Mouse (Mus musculus) G1E-ER4 (cell line): ENCODE data around the gene Prtn3. TPM values are rescaled to one million over a fixed set of nuclear protein-coding genes. Genes with fewer than 3 reads are reported as not detected.

Experiments
- GATA1 ChIP-seq: IDR thresholded peaks from one replicate; pipeline ENCODE4 v1.8.0; 2012; ENCODE audit warnings: low read length, inconsistent platforms
- polyA plus RNA-seq: library from polyadenylated mRNA; stranded (reverse); fragments of >175 nt; gene quantifications from 2 replicates; pipeline ENCODE4 v1.2.3, GENCODE M21; 2012

Gene Prtn3
- polyA plus RNA-seq, 1 experiment = not detected

DNA sequence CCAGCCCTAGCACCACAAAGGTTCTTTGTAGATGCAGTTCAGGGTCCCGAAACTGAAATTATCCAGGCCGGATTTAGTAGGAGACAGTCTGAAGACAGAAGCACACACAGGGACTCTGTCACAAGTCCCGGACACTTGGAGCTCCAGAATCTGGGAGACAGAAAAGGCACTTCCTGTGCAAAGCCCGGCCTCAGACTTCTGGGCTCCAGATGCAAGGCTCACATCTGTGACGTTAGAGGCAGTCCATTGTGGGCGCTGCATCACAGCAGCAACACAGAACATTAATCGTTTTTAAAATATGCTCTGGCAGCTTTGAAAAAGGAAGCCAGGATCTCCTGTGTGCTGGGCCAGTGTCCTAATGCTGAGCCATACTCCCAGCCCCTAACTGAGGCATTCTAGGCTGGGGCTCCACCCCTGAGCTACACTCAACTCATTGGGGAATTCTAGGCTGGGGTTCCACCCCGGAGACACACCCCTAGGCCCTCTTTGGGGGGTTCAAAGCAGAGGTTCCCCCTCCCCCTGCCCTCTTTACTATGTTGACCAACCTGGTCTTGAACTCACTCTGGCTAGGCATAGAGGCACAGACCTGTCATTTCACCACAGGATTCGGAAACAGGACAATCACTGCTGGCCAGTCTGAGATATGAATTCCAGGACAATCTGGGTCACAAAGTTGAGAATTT, 22.0 kb upstream of the Prtn3 start:
- no peak for TF ChIP-seq GATA1

- TF ChIP-seq GATA1 = no peak
Observed at GRCm38 (mm10) chr10:79852827-79853226, 21.4 kb upstream of the Prtn3 start.

DNA sequence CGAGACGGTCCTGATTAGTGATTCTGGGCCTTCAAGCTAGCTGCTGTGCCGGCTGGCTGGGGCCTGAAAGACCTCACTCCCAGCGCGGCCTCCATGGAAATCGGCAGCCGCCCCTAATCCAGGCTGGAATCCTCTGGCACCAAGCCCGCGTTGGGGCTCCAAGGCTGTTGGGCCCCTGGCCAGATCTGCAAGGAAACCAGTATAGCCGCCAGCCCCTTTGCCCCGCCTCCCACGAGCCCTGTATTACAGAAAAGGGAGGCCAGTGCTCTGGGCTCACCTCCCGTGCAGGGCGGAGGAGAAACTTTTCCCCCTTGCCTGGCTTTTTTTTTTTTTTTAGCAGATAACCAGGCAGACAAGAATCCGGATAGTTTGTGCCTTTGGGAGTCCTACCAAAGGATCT, 20.9 kb upstream of the Prtn3 start:
- no peak for TF ChIP-seq GATA1

DNA sequence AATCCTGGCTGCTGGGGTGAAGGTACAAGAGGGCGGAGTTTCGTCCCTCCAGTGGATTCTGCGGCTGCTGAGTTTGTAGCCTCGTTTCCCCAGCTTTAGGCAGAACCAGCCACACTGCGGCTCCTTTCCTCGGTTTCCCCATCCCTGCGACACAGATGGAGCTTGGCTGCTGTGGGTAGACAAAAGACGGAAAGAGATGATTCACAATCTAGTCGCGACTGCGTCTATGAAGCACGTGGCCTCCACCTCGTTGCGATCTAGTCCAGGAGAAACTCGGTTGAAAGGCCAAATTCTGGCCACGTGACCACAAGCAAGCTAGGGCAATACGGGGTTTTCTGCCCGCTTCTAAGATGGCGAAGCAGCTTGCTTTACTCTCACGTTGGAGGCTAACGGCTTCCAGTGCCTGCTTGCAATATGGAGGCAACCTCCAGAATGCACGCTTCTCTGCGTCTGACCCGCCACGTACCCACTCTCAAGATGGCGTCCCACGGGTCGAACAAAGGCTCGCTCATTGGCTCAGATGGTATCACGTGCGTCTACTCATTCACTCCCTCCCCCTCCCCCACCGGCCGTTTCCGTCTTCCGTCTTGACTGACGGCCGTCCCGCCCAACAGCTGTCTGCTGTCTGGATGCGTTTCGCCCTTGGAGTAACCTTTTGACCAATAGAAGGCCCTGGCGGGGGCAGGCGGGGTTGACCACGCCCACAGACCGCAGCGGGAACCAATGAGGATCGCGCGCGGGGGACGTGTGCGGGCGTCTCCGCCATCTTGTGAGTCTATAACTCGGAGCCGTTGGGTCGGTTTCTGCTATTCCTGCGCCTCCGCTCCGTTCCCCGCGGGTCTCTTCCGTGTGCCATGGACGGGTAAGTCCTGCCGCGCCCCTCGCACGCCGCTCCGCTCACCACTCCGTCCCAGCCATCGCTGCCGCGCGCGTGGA, 20.1 kb upstream of the Prtn3 start, which contains the start of gene Ptbp1:
TSS of gene Ptbp1 (plus strand) at position 568 of the 936 bp plus-strand sequence.
- TF ChIP-seq GATA1 = no peak

- no peak for TF ChIP-seq GATA1
Observed at GRCm38 (mm10) chr10:79854801-79855541, 19.3 kb upstream of the Prtn3 start.

DNA sequence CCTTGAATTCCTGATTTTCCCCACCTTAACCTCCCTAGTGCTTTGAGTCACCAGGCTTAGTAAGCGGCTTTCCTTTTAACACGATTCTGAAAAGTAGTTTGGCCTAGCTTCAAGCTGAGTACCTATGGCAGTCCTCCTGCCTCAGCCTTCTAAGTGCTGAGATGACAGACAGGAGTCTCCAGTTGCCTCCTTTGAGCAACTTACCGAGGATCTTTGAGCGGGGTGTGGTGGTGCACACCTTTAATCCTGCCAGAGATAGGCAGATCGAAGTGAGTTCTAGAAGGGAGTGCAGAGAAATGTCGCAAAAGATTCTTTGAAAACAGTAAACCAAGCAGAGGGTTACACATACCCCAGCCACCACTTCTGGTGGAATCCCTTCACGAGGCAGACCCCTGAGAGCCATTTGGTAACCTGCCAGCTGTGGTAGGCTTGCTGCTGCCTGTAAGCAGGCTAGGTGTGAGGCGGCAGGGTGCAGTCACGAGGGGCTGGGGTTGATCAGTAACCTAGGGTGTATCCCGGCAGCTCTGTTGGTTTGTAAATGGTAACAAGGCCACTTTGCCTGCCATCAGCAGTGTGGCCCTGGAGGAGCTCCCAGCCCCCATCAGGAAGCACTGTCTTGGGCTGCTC, 18.6 kb upstream of the Prtn3 start:
- TF ChIP-seq GATA1 = no peak

GRCm38 (mm10) chr10:79856280-79856679, 18.0 kb upstream of the Prtn3 start:
- no peak for TF ChIP-seq GATA1

- no peak for TF ChIP-seq GATA1
Observed at GRCm38 (mm10) chr10:79856704-79857451, 17.4 kb upstream of the Prtn3 start.

GRCm38 (mm10) chr10:79857452-79857811, 16.8 kb upstream of the Prtn3 start:
- no peak for TF ChIP-seq GATA1

DNA sequence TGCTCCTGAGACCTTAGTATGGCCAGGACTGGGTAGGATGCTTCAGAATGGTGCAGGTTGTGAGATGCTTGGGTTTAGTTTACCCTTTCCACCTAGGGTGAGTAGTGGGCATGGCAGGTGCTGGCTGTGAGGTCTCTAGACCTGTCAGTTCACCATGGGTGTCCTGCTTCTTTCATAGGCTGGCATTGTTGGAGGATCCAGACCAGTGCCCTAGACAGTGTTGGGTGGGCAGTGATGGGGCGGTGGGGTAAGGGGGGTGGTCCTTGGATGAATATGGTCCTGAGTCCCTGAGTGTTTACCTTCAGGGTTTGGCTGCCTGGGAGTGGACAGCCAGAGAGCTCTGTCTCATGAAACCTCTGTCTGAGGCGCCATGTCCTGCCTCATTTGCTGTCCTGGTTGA, 16.4 kb upstream of the Prtn3 start:
- TF ChIP-seq GATA1 = no peak

GRCm38 (mm10) chr10:79858416-79859074, 15.7 kb upstream of the Prtn3 start:
- no peak for TF ChIP-seq GATA1

DNA sequence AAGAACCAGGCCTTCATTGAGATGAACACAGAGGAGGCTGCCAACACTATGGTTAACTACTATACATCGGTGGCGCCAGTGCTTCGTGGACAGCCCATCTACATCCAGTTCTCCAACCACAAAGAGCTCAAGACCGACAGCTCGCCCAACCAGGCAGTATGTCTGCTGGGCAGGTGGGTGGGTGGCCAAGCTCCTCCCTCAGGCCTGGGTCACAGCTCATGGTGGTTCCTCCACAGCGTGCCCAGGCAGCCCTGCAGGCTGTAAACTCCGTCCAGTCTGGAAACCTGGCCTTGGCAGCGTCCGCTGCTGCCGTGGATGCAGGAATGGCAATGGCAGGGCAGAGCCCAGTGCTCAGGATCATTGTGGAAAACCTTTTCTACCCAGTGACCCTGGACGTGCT, 15.2 kb upstream of the Prtn3 start:
- no peak for TF ChIP-seq GATA1

DNA sequence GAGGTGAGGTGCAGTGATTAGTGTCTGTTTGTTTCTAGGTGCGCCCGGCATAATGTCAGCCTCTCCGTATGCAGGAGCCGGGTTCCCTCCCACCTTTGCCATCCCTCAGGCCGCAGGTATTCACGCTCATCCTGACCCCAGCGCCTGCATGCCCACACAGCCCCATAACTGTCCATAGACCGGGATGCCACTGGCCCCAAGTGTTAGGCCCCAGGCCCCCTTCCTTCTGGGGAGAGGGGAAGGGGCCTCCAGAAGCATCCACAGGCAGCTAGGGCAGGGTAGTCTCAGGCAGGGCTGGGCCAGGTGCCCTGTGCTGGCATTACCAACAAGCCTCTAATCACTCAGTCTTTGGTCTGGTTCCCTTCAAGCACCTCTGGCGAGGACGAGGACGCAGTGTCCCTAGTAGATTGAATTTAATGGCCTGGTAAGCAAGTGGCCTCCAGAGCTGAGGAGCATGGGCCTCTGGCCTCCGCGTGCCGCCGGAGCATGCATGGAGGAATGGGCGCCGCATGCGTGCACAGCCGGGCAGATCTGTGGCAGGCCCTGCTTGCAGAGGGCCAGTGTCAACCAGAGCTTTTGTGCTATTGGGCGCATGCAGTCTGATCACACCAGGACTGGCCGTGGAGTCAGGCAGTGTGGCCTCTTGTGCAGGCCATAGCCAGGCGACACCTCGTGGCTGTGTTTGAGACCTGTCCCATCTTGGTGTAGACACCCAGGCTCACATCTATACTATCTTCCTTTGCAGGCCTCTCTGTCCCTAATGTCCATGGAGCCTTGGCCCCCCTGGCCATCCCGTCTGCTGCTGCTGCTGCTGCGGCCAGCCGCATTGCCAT, 14.0 kb upstream of the Prtn3 start:
- no peak for TF ChIP-seq GATA1
